Mouse (Mus musculus) frontal cortex, postnatal 36 days (tissue): ENCODE results near the gene Abhd17b.

Source experiments
- DNase-seq, 2 experiments: peaks; one replicate each; pipeline ENCODE4 v3.0.0; 2022; ENCODE audit warnings: low spot score in 2 of 2

Abhd17b gene

GRCm38 (mm10) chr19:21731887-21732286 lies 78.9 kb downstream of the Abhd17b start:
- DNase-seq = no peak

DNA sequence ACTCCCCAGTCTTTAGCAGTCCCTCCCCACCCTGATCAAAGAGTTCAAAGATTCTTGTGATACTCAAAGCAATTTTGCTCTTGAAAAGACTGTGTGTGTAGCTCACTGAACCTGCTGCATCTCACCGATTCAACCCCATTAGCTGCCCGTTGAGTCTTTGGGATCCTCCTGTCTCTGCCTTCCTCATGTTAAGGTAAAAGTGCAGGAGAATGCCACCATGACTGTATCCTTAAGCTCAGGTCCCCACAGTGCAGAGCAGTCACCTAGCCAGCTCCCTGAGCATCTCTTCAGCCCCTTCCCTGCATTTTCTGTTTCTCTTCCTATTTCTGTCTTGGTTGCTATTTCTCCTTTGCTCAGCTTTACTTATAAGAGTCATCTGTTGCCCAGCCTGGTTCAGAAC lies 80.2 kb downstream of the Abhd17b start:
- no peak for DNase-seq

DNA sequence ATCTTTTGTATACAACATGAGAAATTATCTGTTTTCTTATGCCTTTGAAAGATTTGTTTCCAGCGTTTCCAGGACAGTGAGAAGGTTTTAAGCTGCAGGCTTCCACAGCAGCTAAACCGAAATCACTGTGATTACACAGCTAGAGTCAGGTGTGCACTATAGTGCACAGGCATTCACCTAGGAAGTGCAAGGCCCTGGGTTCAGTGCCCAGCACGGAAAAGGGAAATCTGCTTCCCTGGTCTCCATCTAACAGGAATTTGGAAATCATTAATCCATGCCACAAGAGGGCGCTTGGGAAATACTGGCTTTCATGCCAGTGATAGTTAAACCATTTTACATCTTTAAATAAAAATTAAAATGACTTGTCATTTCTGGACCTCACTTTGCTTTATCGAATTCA lies 81.1 kb downstream of the Abhd17b start:
- DNase-seq = peak in 1 of 2 experiments; percentile 57
